Mouse (Mus musculus) C2C12 (cell line): ENCODE measurements around the gene Aifm3. TPM values are rescaled to one million over a fixed set of nuclear protein-coding genes. Genes with fewer than 3 reads are reported as not detected.

Experiments
- H3K27me3 ChIP-seq: one replicate; pipeline ENCODE4 v1.6.1; 2011; ENCODE audit not compliant: control insufficient read depth, insufficient read depth, insufficient read length
- H3K36me3 ChIP-seq: one replicate; pipeline ENCODE4 v1.6.1; 2011; ENCODE audit not compliant: control insufficient read depth, insufficient read depth
- H3K4me3 ChIP-seq: one replicate; pipeline ENCODE4 v1.5.1; 2011; ENCODE audit warnings: mild to moderate bottlenecking, control low read depth; ENCODE audit not compliant: poor library complexity, insufficient read depth, severe bottlenecking
- H3K79me2 ChIP-seq: one replicate; pipeline ENCODE4 v1.6.1; 2011; ENCODE audit not compliant: control insufficient read depth, insufficient read depth
- H3K79me3 ChIP-seq: one replicate; pipeline ENCODE4 v1.6.1; 2011; ENCODE audit warnings: low read depth, control low read depth
- H3ac ChIP-seq: one replicate; pipeline ENCODE3; 2011; ENCODE audit warnings: low read depth; ENCODE audit not compliant: control insufficient read depth, insufficient read length
- CEBPB ChIP-seq: IDR thresholded peaks from one replicate; pipeline ENCODE4 v1.6.1; 2011; ENCODE audit warnings: low read depth, mild to moderate bottlenecking, control low read depth, moderate library complexity
- CTCF ChIP-seq: IDR thresholded peaks from one replicate; pipeline ENCODE4 v1.5.1; 2011; ENCODE audit not compliant: control insufficient read depth, insufficient read depth, insufficient read length
- FOSL1 ChIP-seq: IDR thresholded peaks from one replicate; pipeline ENCODE4 v1.8.0; 2011; ENCODE audit warnings: mild to moderate bottlenecking, low read length; ENCODE audit not compliant: poor library complexity, insufficient read depth, severe bottlenecking
- MAX ChIP-seq: IDR thresholded peaks from one replicate; pipeline ENCODE4 v1.6.1; 2011; ENCODE audit warnings: mild to moderate bottlenecking, control low read depth
- MYOD1 ChIP-seq: IDR thresholded peaks from one replicate; pipeline ENCODE4 v1.6.1; 2011; ENCODE audit warnings: low read depth; ENCODE audit not compliant: control insufficient read depth, insufficient read length
- MYOG ChIP-seq: IDR thresholded peaks from one replicate; pipeline ENCODE4 v1.6.1; 2011; ENCODE audit not compliant: control insufficient read depth, insufficient read length; ENCODE audit errors: extremely low read depth
- USF1 ChIP-seq: IDR thresholded peaks from one replicate; pipeline ENCODE4 v1.6.1; 2011; ENCODE audit warnings: low read depth, mild to moderate bottlenecking, control low read depth, moderate library complexity
- polyA plus RNA-seq: library from polyadenylated mRNA; unstranded; fragments of >200 nt; fragmentation: generic; extraction: Trizol; gene quantifications from one replicate; pipeline ENCODE4 v1.2.1, GENCODE M21; 2012; ENCODE audit warnings: missing spikeins

Aifm3 gene
- polyA plus RNA-seq, 1 experiment: not detected

DNA sequence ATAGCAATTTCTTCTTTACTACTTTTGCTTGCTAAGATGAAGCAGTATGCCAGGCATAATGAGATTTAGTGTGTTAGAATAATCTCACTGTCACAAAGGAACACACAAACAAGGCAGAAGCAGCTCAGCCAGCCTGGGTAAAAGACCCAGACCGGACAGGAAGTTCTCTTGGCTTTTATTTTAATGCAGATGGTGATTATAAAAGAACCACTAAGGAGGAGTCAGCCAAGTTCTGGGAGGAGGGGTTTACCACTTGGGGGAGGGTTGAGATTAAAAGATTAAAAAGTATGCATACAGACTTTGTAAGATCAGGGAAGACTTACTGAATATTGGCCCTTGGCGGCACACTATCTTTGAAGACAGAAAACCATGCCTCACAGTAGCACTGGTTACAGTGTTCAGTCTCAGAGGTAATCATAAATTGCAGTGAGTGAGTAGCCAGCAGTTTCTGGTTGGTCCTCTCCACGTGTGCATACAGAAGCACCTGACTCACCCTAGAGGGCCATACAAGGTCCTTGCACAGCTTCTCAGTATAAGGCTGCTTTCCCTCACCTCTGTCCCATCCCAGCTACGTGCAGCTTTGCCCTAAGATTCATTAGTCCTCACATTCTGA lies 11.0 kb upstream of the Aifm3 start:
- peaks cover 33% of the 10 kb centered on the region for H3K36me3 ChIP-seq
- no peak overlapping the region for H3K4me3 ChIP-seq
- peaks cover 97% of the 10 kb centered on the region for H3K79me2 ChIP-seq
- H3K79me3 ChIP-seq: peaks cover 83% of the 10 kb centered on the region
- no peaks in the 10 kb centered on the region for H3K27me3 ChIP-seq
- no peak for TF ChIP-seq MAX
- TF ChIP-seq USF1: no peak
- no peak for TF ChIP-seq CTCF
- TF ChIP-seq CEBPB: no peak
- TF ChIP-seq FOSL1: no peak
- TF ChIP-seq MYOG: no peak
- no peak for TF ChIP-seq MYOD1
- no peak overlapping the region for H3ac ChIP-seq

GRCm38 (mm10) chr16:17481465-17481864 lies 7.9 kb upstream of the Aifm3 start:
- Histone ChIP-seq H3K79me3 (peaks cover 66% of the 10 kb centered on the region), H3K4me3 (no peak overlapping the region), H3K27me3 (no peaks in the 10 kb centered on the region), H3K79me2 (peaks cover 67% of the 10 kb centered on the region), H3ac (no peak overlapping the region), H3K36me3 (peaks cover 51% of the 10 kb centered on the region)
- TF ChIP-seq CTCF: no peak
- no peak for TF ChIP-seq CEBPB
- TF ChIP-seq USF1: no peak
- no peak for TF ChIP-seq MYOG
- no peak for TF ChIP-seq MYOD1
- TF ChIP-seq MAX: no peak
- no peak for TF ChIP-seq FOSL1

DNA sequence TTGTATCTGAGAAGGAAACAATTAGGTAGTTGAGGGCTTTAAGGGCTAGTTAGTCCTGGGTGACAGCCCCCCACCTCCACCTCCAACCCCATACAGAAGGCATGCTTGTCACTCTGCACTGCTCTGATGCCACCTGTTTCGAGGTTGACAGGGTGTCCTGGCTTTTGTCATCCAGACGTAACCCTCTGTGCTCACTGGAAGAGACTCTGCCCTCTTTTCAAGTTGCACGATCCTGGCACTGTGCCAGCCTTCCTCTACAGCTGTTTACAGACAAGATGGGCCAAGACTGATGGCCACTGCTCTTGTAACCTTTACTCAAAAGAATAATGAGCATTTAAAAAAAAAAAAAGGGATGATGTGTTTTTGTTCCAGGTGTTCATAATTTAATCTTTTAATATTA lies 2.9 kb upstream of the Aifm3 start:
- Histone ChIP-seq H3ac (no peak overlapping the region), H3K36me3 (peaks cover 47% of the 10 kb centered on the region), H3K79me3 (peaks cover 21% of the 10 kb centered on the region), H3K4me3 (no peak overlapping the region), H3K79me2 (peaks cover 17% of the 10 kb centered on the region), H3K27me3 (no peaks in the 10 kb centered on the region)
- TF ChIP-seq USF1 (no peak), CTCF (no peak), MYOG (no peak), MYOD1 (no peak), CEBPB (no peak), FOSL1 (no peak), MAX (no peak)

DNA sequence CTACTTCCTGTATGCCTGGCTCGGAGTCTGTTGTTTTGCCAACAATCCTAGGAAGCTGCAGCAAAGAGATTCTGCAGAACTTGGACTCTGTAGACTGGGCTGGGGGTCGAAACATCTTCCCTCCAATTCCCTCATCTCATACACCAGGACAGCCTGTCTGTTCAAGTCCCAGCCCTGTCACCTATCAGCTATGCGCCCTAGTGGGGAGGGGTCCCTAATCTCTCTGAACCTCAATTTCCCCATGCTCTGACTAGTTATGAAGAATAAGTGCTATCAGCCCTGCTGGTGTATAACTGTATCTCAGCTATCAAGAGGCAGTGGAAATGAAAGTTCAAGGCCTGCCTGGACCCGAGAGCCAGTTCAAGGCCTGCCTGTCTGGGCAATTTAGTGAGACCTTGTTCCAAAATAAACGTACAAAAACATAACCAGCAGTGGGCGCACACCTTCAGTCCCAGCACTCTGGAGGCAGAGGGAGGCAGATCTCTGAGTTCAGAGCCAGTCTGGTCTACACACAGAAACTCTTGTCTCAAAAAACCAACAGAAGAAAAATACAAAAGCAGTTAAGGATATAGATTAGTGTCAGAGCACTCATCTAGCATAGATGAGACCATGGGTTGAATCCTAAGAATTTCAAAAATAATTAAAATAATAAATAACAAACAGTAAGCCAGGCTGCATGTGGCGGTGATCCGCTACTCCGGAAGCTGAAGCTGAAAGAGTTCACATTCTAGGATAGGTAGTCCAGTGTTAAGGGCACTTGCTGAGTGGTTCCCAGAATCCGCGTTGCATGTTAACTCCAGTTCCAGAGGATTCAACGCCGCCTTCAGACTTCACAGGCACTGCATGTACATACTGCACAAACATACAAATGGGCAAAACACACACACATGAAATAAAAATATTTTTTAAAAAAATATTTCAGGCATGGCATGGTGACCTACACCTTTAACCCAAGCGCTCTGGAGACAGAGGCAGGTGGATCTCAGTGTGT lies 638 bp upstream of the Aifm3 start:
- Histone ChIP-seq H3K36me3 (peaks cover 37% of the 10 kb centered on the region), H3K4me3 (no peak overlapping the region), H3K79me3 (peaks cover 5% of the 10 kb centered on the region), H3K79me2 (no peaks in the 10 kb centered on the region), H3K27me3 (no peaks in the 10 kb centered on the region), H3ac (no peak overlapping the region)
- TF ChIP-seq FOSL1: no peak
- no peak for TF ChIP-seq CEBPB
- TF ChIP-seq MYOG: no peak
- TF ChIP-seq CTCF: no peak

- Histone ChIP-seq H3K36me3 (peaks cover 14% of the 10 kb centered on the region), H3K4me3 (no peak overlapping the region), H3K79me2 (no peaks in the 10 kb centered on the region), H3K79me3 (peaks cover 1% of the 10 kb centered on the region), H3K27me3 (no peaks in the 10 kb centered on the region), H3ac (no peak overlapping the region)
- TF ChIP-seq CTCF: no peak
- TF ChIP-seq MYOD1: no peak
- TF ChIP-seq CEBPB: no peak
- no peak for TF ChIP-seq MAX
- TF ChIP-seq USF1: no peak
Measured at GRCm38 (mm10) chr16:17491154-17491553, 1.7 kb downstream of the Aifm3 start.
